Mouse (Mus musculus): ENCODE results near the gene Nos3. TPM values are rescaled to one million over a fixed set of nuclear protein-coding genes. Genes with fewer than 3 reads are reported as not detected.
"Not testable (repeated sequence)": the region's sequence is repeated elsewhere in the genome, so short reads cannot be mapped to it uniquely, and the experiment has no call there.

Nos3 gene
- polyA plus RNA-seq, 2 experiments, result 1.3 to 1.5 TPM

- Histone ChIP-seq H3K9ac (replicated peaks) (peak overlapping the region; percentile 70), H3K4me2 (ENCODE audit: low read depth) (peak overlapping the region; percentile 69), H3K36me3 (replicated peaks; ENCODE audit: control insufficient read depth, insufficient read depth, low read depth) (no peaks in the 10 kb centered on the region), H3K27ac (peak overlapping the region; percentile 80), H3K4me1 (replicated peaks; ENCODE audit: control insufficient read depth in 2 of 2, insufficient read depth in 2 of 2, low read length in 1 of 2) (peaks cover 12 to 15% of the 10 kb centered on the region in 2 experiments; a peak in 3 of 4 replicates), H3K27me3 (ENCODE audit: control insufficient read depth, insufficient read depth, low read length) (no peaks in the 10 kb centered on the region), H3K4me3 (ENCODE audit: insufficient read depth in 1 of 2, low read depth in 2 of 2, low read length in 2 of 2) (peak overlapping the region; percentile 75 to 94), H3K9me3 (ENCODE audit: control insufficient read depth, low read length) (no peaks in the 10 kb centered on the region)
- 1% methylated on average over 36 of the region's 36 CpGs for WGBS (ENCODE audit: insufficient replicate concordance)
- ATAC-seq (ENCODE audit: insufficient read depth) (peak; percentile 97), DNase-seq (ENCODE audit: low read depth in 3 of 3, low spot score in 3 of 3) (peak; percentile 94 to 95 (median 94))
- TF ChIP-seq CTCF (IDR thresholded peaks at IDR 0.05; ENCODE audit: low read depth) (peak; percentile 85), EP300 (IDR thresholded peaks at IDR 0.05; ENCODE audit: low read depth) (no peak)
Measured at GRCm38 (mm10) chr5:24394165-24394894, 29.7 kb downstream of the Nos3 start.

DNA sequence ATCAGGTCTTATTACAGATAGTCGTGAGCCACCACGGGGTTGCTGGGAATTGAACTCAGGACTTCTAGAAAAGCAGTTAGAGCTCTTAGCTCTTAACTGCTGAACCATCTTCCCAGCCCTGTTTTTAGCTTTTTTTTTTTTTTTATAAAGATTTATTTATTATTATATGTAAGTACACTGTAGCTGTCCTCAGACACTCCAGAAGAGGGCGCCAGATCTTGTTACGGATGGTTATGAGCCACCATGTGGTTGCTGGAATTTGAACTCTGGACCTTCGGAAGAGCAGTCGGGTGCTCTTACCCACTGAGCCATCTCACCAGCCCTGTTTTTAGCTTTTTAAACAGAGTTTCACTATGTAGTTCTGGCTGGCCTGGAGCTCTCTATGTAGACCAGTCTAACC, 31.6 kb downstream of the Nos3 start:
- H3K27ac ChIP-seq; DNase-seq (ENCODE audit: low read depth in 3 of 3, low spot score in 3 of 3); H3K36me3 ChIP-seq (replicated peaks; ENCODE audit: control insufficient read depth, insufficient read depth, low read depth); H3K4me2 ChIP-seq (ENCODE audit: low read depth); H3K27me3 ChIP-seq (ENCODE audit: control insufficient read depth, insufficient read depth, low read length); H3K9me3 ChIP-seq (ENCODE audit: control insufficient read depth, low read length); H3K9ac ChIP-seq (replicated peaks); ATAC-seq (ENCODE audit: insufficient read depth); H3K4me3 ChIP-seq (ENCODE audit: insufficient read depth in 1 of 2, low read depth in 2 of 2, low read length in 2 of 2): not testable (repeated sequence)
- TF ChIP-seq CTCF (IDR thresholded peaks at IDR 0.05; ENCODE audit: low read depth), result peak; percentile 41
- WGBS (ENCODE audit: insufficient replicate concordance), result 74% methylated on average over 6 of the region's 6 CpGs
- peaks cover 10 to 12% of the 10 kb centered on the region in 2 experiments; a peak in 3 of 4 replicates for H3K4me1 ChIP-seq (replicated peaks; ENCODE audit: control insufficient read depth in 2 of 2, insufficient read depth in 2 of 2, low read length in 1 of 2)

DNA sequence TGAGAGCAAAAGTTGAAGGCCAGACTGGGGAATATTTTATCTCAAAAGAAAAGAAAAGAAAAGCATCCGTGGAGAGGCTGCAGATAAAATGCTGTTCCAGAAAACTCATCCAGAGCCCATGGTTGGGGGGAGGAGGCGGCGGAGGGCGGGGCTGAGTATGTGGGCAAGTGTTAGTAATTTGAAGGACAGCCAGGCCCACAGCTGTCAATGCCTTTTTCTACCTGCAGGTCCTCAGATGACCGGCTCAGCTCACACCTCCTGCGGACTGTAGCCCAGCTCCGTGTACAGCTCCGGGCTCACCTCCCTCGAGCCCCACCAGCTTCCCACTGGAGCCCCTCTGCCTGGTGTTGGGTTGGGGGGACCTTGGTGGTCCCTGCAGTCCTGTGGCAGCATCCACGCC, 35.1 kb downstream of the Nos3 start:
- Histone ChIP-seq H3K4me3 (ENCODE audit: insufficient read depth in 1 of 2, low read depth in 2 of 2, low read length in 2 of 2) (no peak overlapping the region), H3K9me3 (ENCODE audit: control insufficient read depth, low read length) (no peaks in the 10 kb centered on the region), H3K27ac (no peak overlapping the region), H3K9ac (replicated peaks) (no peak overlapping the region), H3K4me2 (ENCODE audit: low read depth) (no peak overlapping the region), H3K27me3 (ENCODE audit: control insufficient read depth, insufficient read depth, low read length) (no peaks in the 10 kb centered on the region), H3K4me1 (replicated peaks; ENCODE audit: control insufficient read depth in 2 of 2, insufficient read depth in 2 of 2, low read length in 1 of 2) (peaks cover 2 to 7% of the 10 kb centered on the region in 2 experiments; a peak in 2 of 4 replicates), H3K36me3 (replicated peaks; ENCODE audit: control insufficient read depth, insufficient read depth, low read depth) (no peaks in the 10 kb centered on the region)
- no peak for DNase-seq (ENCODE audit: low read depth in 3 of 3, low spot score in 3 of 3)
- WGBS (ENCODE audit: insufficient replicate concordance), result 73% methylated on average over 10 of the region's 10 CpGs
- no peak for TF ChIP-seq CTCF (IDR thresholded peaks at IDR 0.05; ENCODE audit: low read depth)
- no peak for TF ChIP-seq EP300 (IDR thresholded peaks at IDR 0.05; ENCODE audit: low read depth)
- ATAC-seq (ENCODE audit: insufficient read depth), result no peak

DNA sequence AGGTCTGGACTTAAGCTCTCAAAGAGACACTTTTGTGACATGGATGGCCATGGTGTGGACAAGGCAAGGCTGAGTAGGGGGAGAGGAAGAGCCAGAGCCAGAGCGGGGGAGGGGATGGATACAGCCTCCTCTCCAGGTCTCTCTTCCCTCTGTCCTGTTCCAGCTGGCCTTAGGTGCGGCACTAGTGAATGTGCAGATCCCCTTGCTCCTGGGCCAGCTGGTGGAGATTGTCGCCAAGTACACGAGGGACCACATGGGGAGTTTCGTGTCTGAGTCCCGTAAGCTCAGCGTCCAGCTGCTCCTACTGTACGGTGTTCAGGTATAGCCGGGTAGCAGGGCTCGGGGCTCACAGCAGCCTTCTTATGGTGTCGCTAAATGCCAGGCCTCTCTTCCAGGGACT, 35.8 kb downstream of the Nos3 start:
- no peak overlapping the region for H3K4me2 ChIP-seq (ENCODE audit: low read depth)
- no peak for TF ChIP-seq CTCF (IDR thresholded peaks at IDR 0.05; ENCODE audit: low read depth)
- no peak for TF ChIP-seq EP300 (IDR thresholded peaks at IDR 0.05; ENCODE audit: low read depth)
- H3K9ac ChIP-seq (replicated peaks), result no peak overlapping the region
- no peaks in the 10 kb centered on the region for H3K9me3 ChIP-seq (ENCODE audit: control insufficient read depth, low read length)
- no peak for ATAC-seq (ENCODE audit: insufficient read depth)
- H3K4me3 ChIP-seq (ENCODE audit: insufficient read depth in 1 of 2, low read depth in 2 of 2, low read length in 2 of 2), result no peak overlapping the region
- DNase-seq (ENCODE audit: low read depth in 3 of 3, low spot score in 3 of 3), result no peak
- H3K36me3 ChIP-seq (replicated peaks; ENCODE audit: control insufficient read depth, insufficient read depth, low read depth), result no peaks in the 10 kb centered on the region
- H3K27ac ChIP-seq, result no peak overlapping the region
- WGBS (ENCODE audit: insufficient replicate concordance), result 83% methylated on average over 11 of the region's 11 CpGs
- no peaks in the 10 kb centered on the region for H3K27me3 ChIP-seq (ENCODE audit: control insufficient read depth, insufficient read depth, low read length)
- H3K4me1 ChIP-seq (replicated peaks; ENCODE audit: control insufficient read depth in 2 of 2, insufficient read depth in 2 of 2, low read length in 1 of 2), result peaks cover under 1 to 2% of the 10 kb centered on the region in 2 experiments; a peak in 1 of 4 replicates

- H3K4me2 ChIP-seq (ENCODE audit: low read depth), result no peak overlapping the region
- no peak overlapping the region for H3K9ac ChIP-seq (replicated peaks)
- TF ChIP-seq CTCF (IDR thresholded peaks at IDR 0.05; ENCODE audit: low read depth), result no peak
- no peak for TF ChIP-seq EP300 (IDR thresholded peaks at IDR 0.05; ENCODE audit: low read depth)
- no peak overlapping the region for H3K27ac ChIP-seq
- ATAC-seq (ENCODE audit: insufficient read depth), result no peak
- H3K4me3 ChIP-seq (ENCODE audit: insufficient read depth in 1 of 2, low read depth in 2 of 2, low read length in 2 of 2), result no peak overlapping the region
- no peak for DNase-seq (ENCODE audit: low read depth in 3 of 3, low spot score in 3 of 3)
- 0 out of 4 replicates have a peak, but pooled peaks cover 0 to 2% of the 10 kb centered on the region in 2 experiments for H3K4me1 ChIP-seq (replicated peaks; ENCODE audit: control insufficient read depth in 2 of 2, insufficient read depth in 2 of 2, low read length in 1 of 2)
- no peaks in the 10 kb centered on the region for H3K36me3 ChIP-seq (replicated peaks; ENCODE audit: control insufficient read depth, insufficient read depth, low read depth)
- no peaks in the 10 kb centered on the region for H3K9me3 ChIP-seq (ENCODE audit: control insufficient read depth, low read length)
- 78% methylated on average over 5 of the region's 5 CpGs for WGBS (ENCODE audit: insufficient replicate concordance)
- no peaks in the 10 kb centered on the region for H3K27me3 ChIP-seq (ENCODE audit: control insufficient read depth, insufficient read depth, low read length)
Measured at GRCm38 (mm10) chr5:24400911-24401605, 36.4 kb downstream of the Nos3 start.
